Mouse (Mus musculus): ENCODE results near the gene Ubtd2. TPM values are rescaled to one million over a fixed set of nuclear protein-coding genes. Genes with fewer than 3 reads are reported as not detected.

Gene Ubtd2
- polyA plus RNA-seq, 1 experiment from 2014 or later: 71.3 TPM

DNA sequence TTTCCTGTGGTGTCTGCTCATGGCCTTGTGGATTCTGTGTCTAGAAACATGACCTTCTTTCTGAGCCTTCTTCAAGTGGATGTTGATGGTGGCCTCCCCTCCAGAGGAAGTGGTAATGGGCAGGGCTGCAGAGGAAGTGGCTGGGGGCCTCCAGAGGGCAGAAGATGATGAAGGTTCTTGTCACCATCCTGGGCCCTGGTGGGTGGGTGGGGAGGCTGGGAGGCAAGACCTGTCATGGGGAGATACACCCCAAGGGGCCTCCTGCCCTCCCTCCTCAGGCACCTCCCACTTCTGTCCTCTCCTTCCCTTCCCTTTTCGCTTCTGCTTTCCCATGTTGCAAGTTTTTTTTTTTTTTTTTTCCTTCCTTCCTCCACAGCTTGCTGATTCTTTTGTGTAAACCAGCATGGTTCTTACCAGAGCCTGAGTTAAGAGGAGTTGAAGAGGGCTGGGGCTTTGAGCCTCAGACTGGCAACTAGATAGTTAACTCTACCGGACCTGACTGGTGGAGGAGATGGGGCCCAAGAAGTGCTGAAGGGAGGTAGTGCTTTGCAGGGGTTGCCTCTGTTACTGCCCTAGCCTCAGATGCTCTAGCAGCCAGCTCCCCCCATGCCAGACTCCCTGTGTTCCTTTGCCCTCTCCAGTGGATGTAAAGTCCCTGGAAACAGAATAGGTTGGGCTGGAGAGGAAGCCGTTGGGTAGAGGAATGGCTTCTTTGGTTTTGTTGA lies 87.7 kb downstream of the Ubtd2 start:
- peak overlapping the region; percentile 64 for H3K27ac ChIP-seq
- H3K27me3 ChIP-seq (ENCODE audit: poor library complexity, severe bottlenecking): peaks cover 27% of the 10 kb centered on the region
- 49% methylated on average over 2 of the region's 3 CpGs for WGBS
- H3K9me3 ChIP-seq: no peaks in the 10 kb centered on the region
- no peak overlapping the region for H3K4me3 ChIP-seq
- no peak for DNase-seq (ENCODE audit: extremely low spot score, low spot score)
- no peaks in the 10 kb centered on the region for H3K36me3 ChIP-seq (replicated peaks)
- peaks cover 46% of the 10 kb centered on the region for H3K4me1 ChIP-seq

DNA sequence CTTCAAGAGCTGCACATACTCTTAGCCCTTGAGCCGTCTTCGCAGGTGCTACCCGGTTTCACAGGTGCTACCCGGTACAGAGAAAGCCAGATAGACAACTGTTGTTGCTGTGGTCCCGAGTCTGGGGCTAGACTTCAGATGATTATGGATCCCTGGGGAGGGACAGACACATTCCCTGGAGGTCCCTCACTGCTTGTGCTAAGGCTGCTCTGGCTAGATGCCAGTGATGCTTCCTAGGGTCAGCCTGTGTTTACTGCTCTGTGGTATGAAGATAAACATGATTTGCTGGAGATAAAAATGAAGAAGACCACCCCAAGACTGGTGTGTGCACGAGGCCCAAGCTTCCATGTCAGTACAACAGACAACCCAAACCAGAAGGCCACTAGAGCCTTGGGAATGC lies 88.9 kb downstream of the Ubtd2 start:
- no peak for DNase-seq (ENCODE audit: extremely low spot score, low spot score)
- Histone ChIP-seq H3K9me3 (no peaks in the 10 kb centered on the region), H3K4me1 (peaks cover 41% of the 10 kb centered on the region), H3K27ac (no peak overlapping the region), H3K36me3 (replicated peaks) (no peaks in the 10 kb centered on the region), H3K4me3 (no peak overlapping the region), H3K27me3 (ENCODE audit: poor library complexity, severe bottlenecking) (peaks cover 15% of the 10 kb centered on the region)
- 89% methylated on average over 6 of the region's 6 CpGs for WGBS

DNA sequence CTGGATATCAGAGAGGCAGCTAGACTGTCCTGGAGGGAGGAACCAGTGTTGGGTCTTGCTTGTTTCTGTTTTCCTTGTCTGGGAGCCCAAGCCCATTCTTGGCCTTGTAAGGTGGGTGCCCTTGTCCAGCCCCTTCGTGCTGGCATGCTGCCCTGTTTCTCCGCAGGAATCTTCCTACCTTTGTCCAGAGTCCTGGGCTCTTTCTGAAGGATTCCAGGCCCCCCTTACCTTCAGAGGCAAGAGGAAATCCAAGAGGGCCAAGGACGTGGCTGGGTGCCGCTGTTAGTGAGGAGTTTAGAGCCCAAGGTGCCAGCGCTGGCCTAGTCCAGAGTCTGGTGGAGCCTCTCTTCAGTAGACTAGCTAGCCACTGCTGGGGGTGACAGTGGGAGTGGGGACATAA lies 89.3 kb downstream of the Ubtd2 start:
- peaks cover 45% of the 10 kb centered on the region for H3K4me1 ChIP-seq
- H3K9me3 ChIP-seq: no peaks in the 10 kb centered on the region
- peaks cover 11% of the 10 kb centered on the region; the same call in 1 of the 2 replicates for H3K27me3 ChIP-seq (ENCODE audit: poor library complexity, severe bottlenecking)
- H3K4me3 ChIP-seq: no peak overlapping the region
- WGBS: 96% methylated on average over 5 of the region's 5 CpGs
- H3K36me3 ChIP-seq (replicated peaks): no peaks in the 10 kb centered on the region
- DNase-seq (ENCODE audit: extremely low spot score, low spot score): no peak
- no peak overlapping the region for H3K27ac ChIP-seq

DNA sequence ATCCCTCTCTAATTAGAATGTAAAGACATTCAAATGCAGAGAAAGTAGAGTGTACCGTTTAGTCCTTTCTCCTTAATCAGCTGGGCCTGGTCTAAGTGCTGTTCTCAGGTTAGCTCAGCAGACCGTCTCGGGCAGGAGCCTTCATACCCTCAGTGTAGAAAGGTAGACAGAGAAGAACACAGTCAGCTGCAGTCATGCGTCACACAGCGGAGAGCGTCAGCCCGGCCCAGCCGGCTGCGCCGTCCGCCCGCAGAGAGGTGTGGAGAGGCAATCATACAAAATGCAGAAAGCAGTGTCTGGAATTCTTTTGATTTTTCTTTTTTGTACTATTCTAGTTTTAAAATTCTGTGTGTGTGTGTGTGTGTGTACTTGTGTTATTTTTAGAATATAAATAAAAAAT lies 90.4 kb downstream of the Ubtd2 start:
- H3K27ac ChIP-seq: no peak overlapping the region
- H3K27me3 ChIP-seq (ENCODE audit: poor library complexity, severe bottlenecking): peaks cover under 1% of the 10 kb centered on the region; the same call in 1 of the 2 replicates
- 78% methylated on average over 12 of the region's 12 CpGs for WGBS
- no peak overlapping the region for H3K4me3 ChIP-seq
- H3K36me3 ChIP-seq (replicated peaks): no peaks in the 10 kb centered on the region
- peaks cover 52% of the 10 kb centered on the region for H3K4me1 ChIP-seq
- DNase-seq (ENCODE audit: extremely low spot score, low spot score): no peak
- no peaks in the 10 kb centered on the region for H3K9me3 ChIP-seq

- peaks cover 54% of the 10 kb centered on the region for H3K4me1 ChIP-seq
- 92% methylated on average over 5 of the region's 5 CpGs for WGBS
- no peak overlapping the region for H3K27ac ChIP-seq
- no peaks in the 10 kb centered on the region for H3K27me3 ChIP-seq (ENCODE audit: poor library complexity, severe bottlenecking)
- no peak for DNase-seq (ENCODE audit: extremely low spot score, low spot score)
- no peaks in the 10 kb centered on the region for H3K9me3 ChIP-seq
- H3K4me3 ChIP-seq: no peak overlapping the region
- H3K36me3 ChIP-seq (replicated peaks): no peaks in the 10 kb centered on the region
Observed at GRCm38 (mm10) chr11:32546483-32546882, 91.3 kb downstream of the Ubtd2 start.

DNA sequence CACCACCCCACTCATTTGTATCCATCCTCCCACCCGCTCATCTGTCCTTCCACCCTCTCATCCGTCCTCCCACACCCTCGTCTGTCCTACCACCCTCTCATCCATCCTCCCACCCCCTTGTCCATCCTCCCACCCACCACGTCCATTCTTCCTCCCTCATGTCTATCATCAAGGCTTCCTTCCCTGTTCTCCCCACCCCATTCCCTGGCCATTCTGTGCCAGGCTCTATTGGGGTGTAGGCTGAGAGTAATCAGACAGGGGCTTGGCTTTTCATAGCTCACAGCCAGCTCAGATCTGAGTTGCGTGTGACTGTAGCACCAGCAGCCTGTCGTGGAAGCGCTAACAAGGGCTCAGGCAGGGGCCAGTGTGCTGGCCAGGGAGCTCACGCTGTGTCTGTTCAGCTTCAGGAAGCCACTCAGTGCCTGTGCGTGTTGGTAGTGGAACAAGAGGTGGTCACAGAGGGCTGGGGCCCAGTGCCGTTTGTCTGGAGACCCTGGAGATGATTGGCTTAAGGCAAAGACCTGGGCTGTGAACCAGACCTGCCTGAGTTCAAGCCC lies 92.3 kb downstream of the Ubtd2 start:
- 86% methylated on average over 10 of the region's 10 CpGs for WGBS

DNA sequence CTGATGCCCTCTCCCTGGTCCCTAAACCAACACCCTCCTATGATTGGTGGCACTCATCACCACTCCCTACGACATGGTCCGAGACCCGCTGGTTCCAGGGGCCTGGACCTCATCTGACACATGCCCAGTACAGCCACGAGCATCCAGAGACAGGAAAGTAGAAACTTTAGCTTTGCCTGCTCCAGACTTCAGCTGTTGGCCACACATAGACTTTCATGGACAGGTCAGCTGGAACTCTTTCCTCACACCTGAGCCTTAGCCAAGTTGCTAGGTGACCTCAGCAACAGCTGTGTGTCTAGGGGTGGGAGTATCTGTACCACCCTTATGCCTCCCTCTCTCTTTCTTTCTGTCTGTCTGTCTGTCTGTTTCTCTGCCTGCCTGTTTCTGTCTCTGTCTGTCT lies 93.1 kb downstream of the Ubtd2 start:
- WGBS: 87% methylated on average over 4 of the region's 4 CpGs
- DNase-seq (ENCODE audit: extremely low spot score, low spot score): no peak
- H3K27me3 ChIP-seq (ENCODE audit: poor library complexity, severe bottlenecking): no peaks in the 10 kb centered on the region
- peaks cover 58% of the 10 kb centered on the region for H3K4me1 ChIP-seq
- H3K9me3 ChIP-seq: no peaks in the 10 kb centered on the region
- no peak overlapping the region for H3K4me3 ChIP-seq
- H3K36me3 ChIP-seq (replicated peaks): no peaks in the 10 kb centered on the region
- H3K27ac ChIP-seq: no peak overlapping the region

More for the DNA sequence above, 92.3 kb downstream of the Ubtd2 start:
- H3K4me3 ChIP-seq: no peak overlapping the region
- no peak for DNase-seq (ENCODE audit: extremely low spot score, low spot score)
- H3K9me3 ChIP-seq: no peaks in the 10 kb centered on the region
- peaks cover 58% of the 10 kb centered on the region for H3K4me1 ChIP-seq
- H3K27me3 ChIP-seq (ENCODE audit: poor library complexity, severe bottlenecking): no peaks in the 10 kb centered on the region
- no peaks in the 10 kb centered on the region for H3K36me3 ChIP-seq (replicated peaks)
- peak overlapping the region; percentile 58; the same call in 1 of the 2 replicates for H3K27ac ChIP-seq

DNA sequence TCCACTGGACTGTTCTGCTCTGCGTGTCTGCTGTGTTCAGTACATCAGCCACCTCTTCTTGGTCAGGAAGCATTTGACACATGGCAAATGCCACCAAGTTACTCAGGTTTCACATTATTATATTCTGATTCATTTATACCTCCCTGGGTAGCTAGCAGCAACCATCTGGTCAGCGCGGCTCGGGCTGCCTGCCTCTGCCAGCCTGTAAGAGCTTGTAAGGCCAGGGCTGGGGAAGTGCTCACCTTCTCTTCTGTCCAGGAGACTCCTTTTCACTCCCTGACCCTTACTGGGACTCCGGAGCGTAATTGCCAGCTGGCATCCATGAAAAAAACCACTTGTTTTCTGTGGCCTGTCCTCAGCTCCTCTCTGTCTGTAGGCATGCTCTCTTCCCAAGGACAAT lies 94.1 kb downstream of the Ubtd2 start:
- Histone ChIP-seq H3K4me3 (no peak overlapping the region), H3K4me1 (peaks cover 63% of the 10 kb centered on the region), H3K36me3 (replicated peaks) (no peaks in the 10 kb centered on the region), H3K9me3 (no peaks in the 10 kb centered on the region), H3K27ac (peak overlapping the region; percentile 45), H3K27me3 (ENCODE audit: poor library complexity, severe bottlenecking) (no peaks in the 10 kb centered on the region)
- DNase-seq (ENCODE audit: extremely low spot score, low spot score): no peak
- 76% methylated on average over 6 of the region's 6 CpGs for WGBS

- Histone ChIP-seq H3K27me3 (ENCODE audit: poor library complexity, severe bottlenecking) (no peaks in the 10 kb centered on the region), H3K36me3 (replicated peaks) (no peaks in the 10 kb centered on the region), H3K4me1 (peaks cover 63% of the 10 kb centered on the region), H3K4me3 (no peak overlapping the region), H3K27ac (0 out of 2 replicates have a peak overlapping the region, but pooled peaks have one; percentile 40), H3K9me3 (no peaks in the 10 kb centered on the region)
- 56% methylated on average over 4 of the region's 4 CpGs for WGBS
- DNase-seq (ENCODE audit: extremely low spot score, low spot score): no peak
Observed at GRCm38 (mm10) chr11:32550102-32550501, 94.9 kb downstream of the Ubtd2 start.

GRCm38 (mm10) chr11:32551056-32551455 lies 95.9 kb downstream of the Ubtd2 start:
- peaks cover 57% of the 10 kb centered on the region for H3K4me1 ChIP-seq
- H3K36me3 ChIP-seq (replicated peaks): no peaks in the 10 kb centered on the region
- no peaks in the 10 kb centered on the region for H3K27me3 ChIP-seq (ENCODE audit: poor library complexity, severe bottlenecking)
- no peak overlapping the region for H3K4me3 ChIP-seq
- WGBS: 93% methylated on average over 4 of the region's 4 CpGs
- no peak overlapping the region for H3K27ac ChIP-seq
- no peak for DNase-seq (ENCODE audit: extremely low spot score, low spot score)
- H3K9me3 ChIP-seq: no peaks in the 10 kb centered on the region

DNA sequence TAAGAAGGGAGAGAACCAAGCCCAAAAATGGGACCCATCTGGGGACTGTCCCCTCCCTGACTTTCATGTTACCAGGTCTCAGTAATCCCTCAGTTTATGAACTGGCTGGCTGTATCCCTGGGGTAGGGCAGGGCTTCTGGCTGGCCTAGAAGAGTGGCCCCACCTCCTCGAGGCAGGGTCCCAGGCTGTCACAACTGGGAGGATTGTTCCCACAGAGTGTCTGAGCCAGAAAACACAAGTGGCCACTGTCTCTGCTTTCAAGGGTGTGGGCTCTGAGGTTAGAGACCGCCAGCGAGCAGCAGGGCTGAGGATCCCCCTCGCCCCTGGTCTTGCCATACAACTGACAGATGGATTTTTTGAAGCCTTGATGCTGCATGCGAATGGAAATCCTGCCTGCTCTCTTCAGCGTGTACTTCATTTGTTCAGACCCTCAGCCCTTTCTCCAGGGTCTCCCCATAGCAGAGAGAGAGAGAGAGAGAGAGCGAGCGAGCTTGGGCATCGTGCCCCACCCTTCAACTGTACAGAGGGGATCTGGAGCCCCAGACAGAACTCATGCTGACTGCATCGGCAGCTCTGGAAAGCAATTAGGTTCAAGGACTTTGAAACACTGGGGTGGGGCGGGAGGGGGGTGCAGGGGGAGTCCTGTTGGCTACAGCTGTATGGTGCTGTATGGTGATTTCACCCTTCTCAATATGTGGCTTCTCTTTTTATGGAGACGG lies 96.6 kb downstream of the Ubtd2 start:
- Histone ChIP-seq H3K9me3 (no peaks in the 10 kb centered on the region), H3K4me1 (peaks cover 58% of the 10 kb centered on the region), H3K36me3 (replicated peaks) (no peaks in the 10 kb centered on the region), H3K4me3 (no peak overlapping the region), H3K27me3 (ENCODE audit: poor library complexity, severe bottlenecking) (no peaks in the 10 kb centered on the region), H3K27ac (0 out of 2 replicates have a peak overlapping the region, but pooled peaks have one; percentile 22)
- 77% methylated on average over 12 of the region's 12 CpGs for WGBS
- DNase-seq (ENCODE audit: extremely low spot score, low spot score): no peak

- Histone ChIP-seq H3K36me3 (replicated peaks) (no peaks in the 10 kb centered on the region), H3K4me1 (peaks cover 56% of the 10 kb centered on the region), H3K27ac (peak overlapping the region; percentile 22; the same call in 1 of the 2 replicates), H3K27me3 (ENCODE audit: poor library complexity, severe bottlenecking) (no peaks in the 10 kb centered on the region), H3K9me3 (no peaks in the 10 kb centered on the region), H3K4me3 (no peak overlapping the region)
- WGBS: 76% methylated on average over 13 of the region's 13 CpGs
- DNase-seq (ENCODE audit: extremely low spot score, low spot score): no peak
Observed at GRCm38 (mm10) chr11:32552401-32553090, 97.4 kb downstream of the Ubtd2 start.

All from forebrain, embryonic 10.5 days (tissue).